8 mouse cellular contexts compared by ENCODE assay signal in the genomic region with DNA sequence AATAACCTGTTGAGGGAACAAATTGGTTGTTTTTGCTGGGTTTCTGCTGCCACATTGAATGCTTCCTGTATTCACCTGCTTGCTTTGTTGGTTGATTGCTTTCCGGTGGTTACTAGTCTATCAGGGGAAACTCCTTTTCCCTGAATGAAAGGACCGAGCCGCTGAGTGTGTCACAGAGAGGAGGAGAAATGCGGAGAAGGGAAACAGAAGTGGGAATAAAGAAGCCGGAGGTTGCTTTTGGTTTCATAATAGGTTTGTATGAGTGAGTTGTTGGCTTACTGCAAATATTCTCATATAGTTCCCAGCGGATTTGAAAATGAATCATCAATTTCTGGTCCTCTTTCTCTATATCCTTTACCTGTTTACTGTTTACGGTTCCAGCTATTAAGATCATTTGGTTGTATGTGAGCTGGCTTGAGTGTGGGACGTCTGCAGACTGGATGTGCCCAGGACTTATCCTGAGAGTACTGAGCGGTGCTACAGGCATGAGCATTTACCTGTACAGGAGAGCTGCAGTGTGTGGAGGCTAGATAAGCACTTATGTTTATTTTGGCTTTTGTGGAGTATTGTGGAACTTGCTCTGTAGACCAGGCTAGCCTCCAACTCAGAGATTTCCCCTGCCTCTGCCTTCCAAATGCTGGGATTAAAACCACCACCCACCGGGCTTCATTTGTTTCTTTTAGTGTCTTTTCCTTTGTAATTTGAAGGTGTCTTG. TPM values are rescaled to one million over a fixed set of nuclear protein-coding genes. Genes with fewer than 3 reads are reported as not detected.
DNase-seq lines count a peak whose midpoint lies in the region; TF ChIP-seq lines count a peak whose summit lies in the region.

No protein-coding gene starts in this region.

- peaks cover 39% of the 10 kb centered on the region for H3K36me3 ChIP-seq in erythroblast, embryonic 14.5 days (ENCODE audit: control insufficient read depth)
- no peaks in the 10 kb centered on the region for H3K36me3 ChIP-seq in limb, embryonic 10.5 days

- peak; percentile 15 for DNase-seq in kidney, adult 18-20 months
- DNase-seq in kidney, postnatal 25 days: no peak
- DNase-seq in CD8-positive naive resting alpha-beta T cell, adult 2 months (ENCODE audit: low read depth in 2 of 2, low spot score in 2 of 2): peak; percentile 21 to 23
- DNase-seq in limb, embryonic 10.5 days (ENCODE audit: low spot score): no peak
- no peak for DNase-seq in embryo, embryonic 9.5 days (ENCODE audit: extremely low spot score)
- no peak for DNase-seq in adrenal gland, postnatal 10 days

- peaks cover 5% of the 10 kb centered on the region; the same call in 1 of the 2 replicates for H3K27me3 ChIP-seq in erythroblast, embryonic 14.5 days (ENCODE audit: control insufficient read depth)
- H3K27me3 ChIP-seq in limb, embryonic 10.5 days (ENCODE audit: low read depth, poor library complexity, severe bottlenecking): 0 out of 2 replicates have a peak, but pooled peaks cover 3% of the 10 kb centered on the region

- no peak for TF ChIP-seq CTCF in olfactory bulb, adult 2 months (IDR thresholded peaks at IDR 0.05; ENCODE audit: insufficient read depth, low read depth, low read length)

- TF ChIP-seq POLR2A in olfactory bulb, adult 2 months (IDR thresholded peaks at IDR 0.05; ENCODE audit: insufficient read depth, low read depth, low read length): no peak

- peak overlapping the region; percentile 99 for H3K4me3 ChIP-seq in erythroblast, embryonic 14.5 days (replicated peaks)
- H3K4me3 ChIP-seq in limb, embryonic 10.5 days: peak overlapping the region; percentile 88
- peak overlapping the region; percentile 74 for H3K4me3 ChIP-seq in olfactory bulb, adult 2 months (ENCODE audit: insufficient read depth, low read depth, low read length)

- no peaks in the 10 kb centered on the region for H3K9me3 ChIP-seq in erythroblast, embryonic 14.5 days (ENCODE audit: control insufficient read depth, low read length)
- no peaks in the 10 kb centered on the region for H3K9me3 ChIP-seq in limb, embryonic 10.5 days (replicated peaks)

- WGBS in limb, embryonic 10.5 days: 31% methylated on average over 10 of the region's 10 CpGs
- 7% methylated on average over 10 of the region's 10 CpGs for WGBS in olfactory bulb, adult 2 months

- peak overlapping the region; percentile 98 for H3K27ac ChIP-seq in limb, embryonic 10.5 days
- H3K27ac ChIP-seq in olfactory bulb, adult 2 months (ENCODE audit: insufficient read depth, low read depth, low read length): peak overlapping the region; percentile 96

- H3K4me1 ChIP-seq in erythroblast, embryonic 14.5 days (ENCODE audit: control insufficient read depth): peaks cover 57% of the 10 kb centered on the region
- peaks cover 31% of the 10 kb centered on the region for H3K4me1 ChIP-seq in limb, embryonic 10.5 days
- H3K4me1 ChIP-seq in olfactory bulb, adult 2 months (ENCODE audit: control insufficient read depth, insufficient read depth, low read length): peaks cover 3% of the 10 kb centered on the region; the same call in 1 of the 2 replicates

RNA-seq across cellular contexts. Expression of a gene that starts 1.4 kb away (rescaled TPM):
- 0.50 and 0.67 TPM in 2 replicates for polyA plus RNA-seq in erythroblast, embryonic 14.5 days (2012)
- polyA plus RNA-seq in limb, embryonic 10.5 days (2016; fragmentation: Nextera tagmentation; extraction: Ambion mirVana): 5.4 and 8.0 TPM in 2 replicates
- not detected in 2 replicates for polyA plus RNA-seq in olfactory bulb, adult 2 months (2012; ENCODE audit: insufficient read depth, insufficient read length, low replicate concordance, missing spikeins)
- 10 to 100 TPM; 17.7 to 20.5 TPM for total RNA-seq in adrenal gland, postnatal 10 days (2021)

Comparison
In these comparisons a context has a peak if more than half of its experiments do, and no peak if none do; other contexts are left out.
1. DNase-seq: peak in kidney, adult 18-20 months (single experiment) and CD8-positive naive resting alpha-beta T cell, adult 2 months (2 of 2); none in kidney, postnatal 25 days (0 of 2), limb, embryonic 10.5 days (single experiment), embryo, embryonic 9.5 days (single experiment) and adrenal gland, postnatal 10 days (single experiment).
2. Peak in every context shown above with its lines, with median percentiles within 50 percentile points of each other: H3K4me3 ChIP-seq.